Mouse (Mus musculus): ENCODE results near the gene Gm10251.
"Not testable (repeated sequence)": the region's sequence is repeated elsewhere in the genome, so short reads cannot be mapped to it uniquely, and the experiment has no call there.

Gm10251 gene

GRCm38 (mm10) chr14:6684070-6684469, at the start of gene Gm10251:
Gm10251 (minus strand) TSS chr14:6684170.
- not testable (repeated sequence) for DNase-seq (ENCODE audit: low spot score)

DNA sequence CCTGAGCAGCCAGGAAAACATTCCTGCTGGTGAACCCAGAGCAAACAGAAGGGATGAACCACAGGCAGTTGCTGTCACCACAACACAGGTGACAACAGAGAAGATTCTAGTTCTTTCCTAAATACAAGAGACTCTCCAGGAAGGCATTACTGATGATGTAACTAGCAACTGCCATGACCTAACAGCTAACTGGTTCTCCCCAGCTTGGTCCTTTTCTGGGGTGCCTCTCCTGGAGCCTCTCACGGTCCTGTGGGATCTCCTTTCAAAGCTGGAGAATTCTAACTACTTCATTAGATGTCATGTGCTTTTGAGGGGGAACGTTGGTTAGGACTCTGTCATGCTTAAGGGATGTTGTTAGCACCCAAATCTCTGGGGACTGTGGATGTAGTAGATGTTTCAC, 36.2 kb upstream of the Gm10251 start, which contains the start of gene Gm8050:
TSS of gene Gm8050 (minus strand) at position 101 of the 400 bp plus-strand sequence.
- not testable (repeated sequence) for DNase-seq (ENCODE audit: low spot score)

DNA sequence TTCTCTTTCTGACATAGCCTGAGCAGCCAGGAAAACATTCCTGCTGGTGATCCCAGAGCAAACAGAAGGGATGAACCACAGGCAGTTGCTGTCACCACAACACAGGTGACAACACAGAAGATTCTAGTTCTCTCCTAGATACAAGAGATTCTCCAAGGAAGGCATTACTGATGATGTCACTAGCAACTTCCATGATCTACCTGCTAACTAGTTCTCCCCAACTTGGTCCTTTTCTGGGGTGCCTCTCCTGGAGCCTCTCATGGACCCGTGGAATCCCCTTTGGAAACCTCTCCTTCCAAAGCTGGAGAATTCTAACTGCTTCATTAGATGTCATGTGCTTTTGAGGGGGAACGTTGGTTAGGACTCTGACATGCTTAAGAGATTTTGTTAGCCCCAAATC, 61.7 kb downstream of the Gm10251 start, which contains the start of gene Gm3460:
TSS of gene Gm3460 (minus strand) at position 101 of the 400 bp plus-strand sequence.
- not testable (repeated sequence) for DNase-seq (ENCODE audit: low spot score)

- peak; percentile 2 for DNase-seq (ENCODE audit: low spot score)
Observed at GRCm38 (mm10) chr14:6606436-6606835, 77.5 kb downstream of the Gm10251 start.

- peak; percentile 3 for DNase-seq (ENCODE audit: low spot score)
Observed at GRCm38 (mm10) chr14:6605004-6605403, 79.0 kb downstream of the Gm10251 start.

DNA sequence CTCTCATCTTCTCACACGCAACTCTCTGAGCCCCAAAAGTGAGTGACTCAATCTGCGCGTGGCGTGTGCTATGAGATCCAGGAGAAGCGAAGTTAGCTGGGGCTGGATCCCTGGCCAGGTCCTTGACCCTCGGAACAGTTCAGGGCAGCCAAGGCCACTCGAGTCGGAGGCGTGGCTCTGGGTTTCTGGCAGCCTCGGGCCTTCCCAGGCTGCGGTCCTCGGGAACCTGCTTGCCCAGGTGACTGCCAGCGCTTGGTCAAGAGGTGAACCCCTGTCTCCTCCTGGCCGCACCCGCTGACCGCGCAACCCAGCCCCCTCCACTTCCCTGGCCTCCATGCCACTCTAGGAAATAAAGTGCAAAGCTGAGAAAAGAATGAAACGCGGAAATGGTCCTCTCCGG, 79.4 kb downstream of the Gm10251 start:
- DNase-seq (ENCODE audit: low spot score): not testable (repeated sequence)

GRCm38 (mm10) chr14:6590513-6590912, 93.5 kb downstream of the Gm10251 start, which contains the start of gene Gm3629:
Gm3629 (minus strand) TSS chr14:6590613.
- DNase-seq (ENCODE audit: low spot score): not testable (repeated sequence)
